8 mouse cellular contexts compared by ENCODE assay signal in the genomic region with DNA sequence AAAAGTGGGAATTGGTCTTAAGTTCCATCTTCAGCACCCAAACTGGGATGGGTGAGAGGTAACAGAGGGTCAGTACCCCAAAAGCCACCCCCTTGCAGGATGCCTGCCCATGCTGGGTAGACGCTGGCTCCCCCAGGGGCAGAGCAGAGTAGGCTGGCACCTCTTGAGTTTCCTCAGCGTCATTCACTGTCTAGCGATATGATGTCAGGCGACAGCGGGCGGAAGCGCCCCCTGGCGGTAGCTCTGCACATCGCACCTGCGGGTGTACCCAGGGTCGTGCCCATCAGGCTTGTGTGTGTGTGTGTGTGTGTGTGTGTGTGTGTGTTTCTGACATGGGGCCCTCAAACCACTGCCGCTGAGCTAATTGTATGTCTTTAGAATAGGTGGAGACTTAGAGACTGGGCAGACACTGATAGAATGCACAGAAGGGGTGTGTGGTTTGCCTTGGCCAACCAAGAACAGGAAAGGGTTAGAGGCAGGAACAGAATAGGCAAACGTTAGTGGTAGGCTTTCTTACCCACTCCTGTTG. TPM values are rescaled to one million over a fixed set of nuclear protein-coding genes. Genes with fewer than 3 reads are reported as not detected.
DNase-seq lines count a peak whose midpoint lies in the region; ATAC-seq and TF ChIP-seq lines count a peak whose summit lies in the region.

No protein-coding gene starts in this region.

- no peak overlapping the region for H3K9ac ChIP-seq in forebrain, embryonic 12.5 days
- H3K9ac ChIP-seq in lung, embryonic 16.5 days (ENCODE audit: low read length), result no peak overlapping the region

- peak; percentile 78 for DNase-seq in G1E (ENCODE audit: low spot score)
- peak; percentile 66 for DNase-seq in c-Kit-positive CD71-positive TER-119-negative erythroid progenitor cells, embryonic 14.5 days (ENCODE audit: low read depth)
- DNase-seq in heart, postnatal 14 days, result peak; percentile 84 to 93
- DNase-seq in layer of hippocampus, adult 2 months (ENCODE audit: low spot score in 2 of 2), result peak; percentile 66 to 89
- peak; percentile 87 for DNase-seq in ovary, postnatal 14 days (ENCODE audit: low spot score)
- peak; percentile 87 to 88 for DNase-seq in thymus, postnatal 36 days

- peak; percentile 72 for ATAC-seq in G1E (ENCODE audit: extremely low read depth, insufficient number of reproducible peaks, low FRiP score, poor library complexity, severe bottlenecking)
- ATAC-seq in forebrain, embryonic 12.5 days (ENCODE audit: low FRiP score), result peak; percentile 73
- peak; percentile 72 for ATAC-seq in lung, embryonic 16.5 days (ENCODE audit: low read depth)

- TF ChIP-seq CTCF in G1E (IDR thresholded peaks at IDR 0.05; ENCODE audit: low read depth, low read length), result peak; percentile 99
- TF ChIP-seq CTCF in layer of hippocampus, adult 2 months (conservative IDR thresholded peaks at IDR 0.05), result peak; percentile 89

- H3K4me1 ChIP-seq in G1E (ENCODE audit: insufficient read depth, low read depth, low read length), result peaks cover 20% of the 10 kb centered on the region
- H3K4me1 ChIP-seq in forebrain, embryonic 12.5 days, result 0 out of 2 replicates have a peak, but pooled peaks cover 5% of the 10 kb centered on the region
- peaks cover 3% of the 10 kb centered on the region; the same call in 1 of the 2 replicates for H3K4me1 ChIP-seq in lung, embryonic 16.5 days (replicated peaks; ENCODE audit: control insufficient read depth, insufficient read depth, low read length)

- no peak overlapping the region for H3K4me3 ChIP-seq in G1E (ENCODE audit: low read depth, low read length)
- no peak overlapping the region for H3K4me3 ChIP-seq in forebrain, embryonic 12.5 days (replicated peaks)
- no peak overlapping the region for H3K4me3 ChIP-seq in layer of hippocampus, adult 2 months
- H3K4me3 ChIP-seq in lung, embryonic 16.5 days (ENCODE audit: low read length), result no peak overlapping the region

- H3K9me3 ChIP-seq in G1E (replicated peaks), result no peaks in the 10 kb centered on the region
- H3K9me3 ChIP-seq in forebrain, embryonic 12.5 days, result no peaks in the 10 kb centered on the region
- no peaks in the 10 kb centered on the region for H3K9me3 ChIP-seq in lung, embryonic 16.5 days (ENCODE audit: control insufficient read depth, low read length)

- H3K36me3 ChIP-seq in G1E (replicated peaks), result peaks cover 22% of the 10 kb centered on the region
- no peaks in the 10 kb centered on the region for H3K36me3 ChIP-seq in forebrain, embryonic 12.5 days (replicated peaks)
- no peaks in the 10 kb centered on the region for H3K36me3 ChIP-seq in lung, embryonic 16.5 days (ENCODE audit: control insufficient read depth, insufficient read depth, low read length)

- H3K4me2 ChIP-seq in forebrain, embryonic 12.5 days, result no peak overlapping the region
- no peak overlapping the region for H3K4me2 ChIP-seq in lung, embryonic 16.5 days (ENCODE audit: low read depth, low read length)

- peaks cover 2% of the 10 kb centered on the region; the same call in 1 of the 2 replicates for H3K27me3 ChIP-seq in G1E (ENCODE audit: insufficient read depth, low read length)
- H3K27me3 ChIP-seq in forebrain, embryonic 12.5 days, result peaks cover 3% of the 10 kb centered on the region; the same call in 1 of the 2 replicates
- no peaks in the 10 kb centered on the region for H3K27me3 ChIP-seq in lung, embryonic 16.5 days (ENCODE audit: control insufficient read depth, insufficient read depth, low read depth, low read length)

- H3K27ac ChIP-seq in forebrain, embryonic 12.5 days, result no peak overlapping the region
- H3K27ac ChIP-seq in layer of hippocampus, adult 2 months, result no peak overlapping the region
- H3K27ac ChIP-seq in lung, embryonic 16.5 days (ENCODE audit: low read length), result no peak overlapping the region

- intact Hi-C loops in heart, postnatal 14 days (cut with DNase I), result loop anchor here (1.0 to 2.0 kb wide), 2 partner anchors 39 to 147 kb away; no protein-coding TSS in a partner anchor

- 2% methylated on average over 13 of the region's 13 CpGs for WGBS in forebrain, embryonic 12.5 days
- 2% methylated on average over 13 of the region's 13 CpGs for WGBS in lung, embryonic 16.5 days

RNA-seq across cellular contexts. Expression of a gene that starts 8.7 kb away (rescaled TPM):
- total RNA-seq in G1E (2014; fragmentation: Nextera tagmentation), result 10.5 and 12.5 TPM in 2 replicates
- 12.9 and 33.6 TPM in 2 replicates for total RNA-seq in G1E (2017)
- polyA plus RNA-seq in G1E (2012), result 61.6 and 87.9 TPM in 2 replicates
- polyA plus RNA-seq in forebrain, embryonic 12.5 days (2016; fragmentation: Nextera tagmentation; extraction: Ambion mirVana), result 0.95 and 1.5 TPM in 2 replicates
- total RNA-seq in heart, postnatal 14 days (2021), result 100 to 1,000 TPM; 108 to 124 TPM
- total RNA-seq in layer of hippocampus, adult 2 months (2021), result 10 to 100 TPM; 25.8 to 32.0 TPM
- polyA plus RNA-seq in lung, embryonic 16.5 days (2015; fragmentation: Nextera tagmentation; extraction: Ambion mirVana), result 2.4 and 4.1 TPM in 2 replicates

RNA-seq across cellular contexts. Expression of a gene that starts 9.7 kb away (rescaled TPM):
- 14.1 and 20.1 TPM in 2 replicates for total RNA-seq in G1E (2014; fragmentation: Nextera tagmentation)
- 17.5 and 18.3 TPM in 2 replicates for total RNA-seq in G1E (2017)
- 36.9 and 38.8 TPM in 2 replicates for polyA plus RNA-seq in G1E (2012)
- polyA plus RNA-seq in forebrain, embryonic 12.5 days (2016; fragmentation: Nextera tagmentation; extraction: Ambion mirVana), result 31.2 and 34.5 TPM in 2 replicates
- total RNA-seq in heart, postnatal 14 days (2021), result 10 to 100 TPM; 35.0 to 35.2 TPM
- total RNA-seq in layer of hippocampus, adult 2 months (2021), result 10 to 100 TPM; 43.6 to 46.9 TPM
- 38.3 and 39.6 TPM in 2 replicates for polyA plus RNA-seq in lung, embryonic 16.5 days (2015; fragmentation: Nextera tagmentation; extraction: Ambion mirVana)

RNA-seq across cellular contexts. Expression of a gene that starts 18.7 kb away (rescaled TPM):
- total RNA-seq in G1E (2014; fragmentation: Nextera tagmentation) (6.2 and 8.1 TPM in 2 replicates), G1E (2017) (0.11 TPM in 1 of 2 replicates, not detected in the other)
- polyA plus RNA-seq in G1E (2012), result not detected in 2 replicates
- polyA plus RNA-seq in forebrain, embryonic 12.5 days (2016; fragmentation: Nextera tagmentation; extraction: Ambion mirVana), result 7.5 and 10.2 TPM in 2 replicates
- 10 to 100 TPM; 20.3 to 22.8 TPM for total RNA-seq in heart, postnatal 14 days (2021)
- total RNA-seq in layer of hippocampus, adult 2 months (2021), result 10 to 100 TPM; 36.5 to 44.2 TPM
- polyA plus RNA-seq in lung, embryonic 16.5 days (2015; fragmentation: Nextera tagmentation; extraction: Ambion mirVana), result 5.6 and 8.4 TPM in 2 replicates

RNA-seq across cellular contexts. Expression of a gene that starts 48.1 kb away (rescaled TPM):
- 149 and 162 TPM in 2 replicates for total RNA-seq in G1E (2014; fragmentation: Nextera tagmentation)
- 81.3 and 83.9 TPM in 2 replicates for total RNA-seq in G1E (2017)
- polyA plus RNA-seq in G1E (2012), result 197 and 203 TPM in 2 replicates
- polyA plus RNA-seq in forebrain, embryonic 12.5 days (2016; fragmentation: Nextera tagmentation; extraction: Ambion mirVana), result 303 and 311 TPM in 2 replicates
- 100 to 1,000 TPM in 1 of 2 experiments, 10 to 100 TPM in 1; 93.8 to 102 TPM for total RNA-seq in heart, postnatal 14 days (2021)
- total RNA-seq in layer of hippocampus, adult 2 months (2021), result 100 to 1,000 TPM; 216 to 232 TPM
- polyA plus RNA-seq in lung, embryonic 16.5 days (2015; fragmentation: Nextera tagmentation; extraction: Ambion mirVana), result 263 and 285 TPM in 2 replicates
